ENCODE assay signal across 8 mouse cellular contexts in the genomic region with DNA sequence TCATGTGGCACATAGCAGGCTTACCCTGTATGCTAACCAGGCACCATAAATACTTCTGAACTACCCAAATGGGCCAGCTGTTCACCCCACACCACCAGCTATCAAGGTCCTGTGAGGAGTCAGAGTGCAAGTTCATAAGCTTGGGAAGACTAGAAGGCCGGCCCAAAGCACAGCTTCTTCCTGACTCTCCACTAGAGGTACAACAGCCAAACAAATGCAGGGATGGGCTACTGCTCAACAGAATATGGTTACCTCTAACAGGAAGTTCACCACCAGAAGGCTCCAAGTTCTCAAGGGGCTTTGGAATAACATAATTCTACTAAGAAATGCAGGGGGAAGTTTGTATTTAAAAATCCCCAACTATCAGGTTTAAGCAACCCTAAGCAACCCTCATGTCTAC. TPM values are rescaled to one million over a fixed set of nuclear protein-coding genes. Genes with fewer than 3 reads are reported as not detected.
A peak's percentile ranks its signal among the peaks of the same experiment; 100 is the strongest.
DNase-seq lines count a peak whose midpoint lies in the region; ATAC-seq and TF ChIP-seq lines count a peak whose summit lies in the region.

No protein-coding gene starts in this region.

- peak overlapping the region; percentile 97 for H3K4me3 ChIP-seq in kidney, postnatal 0 days (replicated peaks; ENCODE audit: low read depth, low read length)
- H3K4me3 ChIP-seq in bone marrow, adult 2 months (replicated peaks; ENCODE audit: control insufficient read depth, low read depth, low read length) = peak overlapping the region; percentile 88
- peak overlapping the region; percentile 100 for H3K4me3 ChIP-seq in hindbrain, embryonic 15.5 days
- H3K4me3 ChIP-seq in myocyte = peak overlapping the region; percentile 67

- H3K9ac ChIP-seq in kidney, postnatal 0 days (ENCODE audit: low read depth, low read length) = peak overlapping the region; percentile 99
- H3K9ac ChIP-seq in hindbrain, embryonic 15.5 days = peak overlapping the region; percentile 99

- 3% methylated on average over 1 of the region's 1 CpGs for WGBS in kidney, postnatal 0 days
- WGBS in bone marrow, adult 2 months = 5% methylated on average over 1 of the region's 1 CpGs
- WGBS in hindbrain, embryonic 15.5 days = 32% methylated on average over 1 of the region's 1 CpGs

- no peak for TF ChIP-seq POLR2A in bone marrow, adult 2 months (IDR thresholded peaks at IDR 0.05; ENCODE audit: borderline replicate concordance, control insufficient read depth, low read depth, low read length)
- TF ChIP-seq POLR2A in myocyte (IDR thresholded peaks at IDR 0.05; ENCODE audit: insufficient read length, low read depth) = no peak

- H3ac ChIP-seq in myocyte (ENCODE audit: control insufficient read depth, insufficient read length) = no peak overlapping the region

- peak overlapping the region; percentile 68 for H3K4me2 ChIP-seq in kidney, postnatal 0 days (ENCODE audit: low read length)
- peak overlapping the region; percentile 87 for H3K4me2 ChIP-seq in hindbrain, embryonic 15.5 days
- H3K4me2 ChIP-seq in myocyte (ENCODE audit: low read depth) = peak overlapping the region; percentile 83

- H3K4me1 ChIP-seq in kidney, postnatal 0 days (replicated peaks; ENCODE audit: insufficient read depth, low read length) = peaks cover 20% of the 10 kb centered on the region
- H3K4me1 ChIP-seq in bone marrow, adult 2 months (ENCODE audit: control insufficient read depth, insufficient read depth, low read length) = peaks cover 1% of the 10 kb centered on the region; the same call in 1 of the 2 replicates
- peaks cover 66% of the 10 kb centered on the region for H3K4me1 ChIP-seq in hindbrain, embryonic 15.5 days (replicated peaks)

- no peaks in the 10 kb centered on the region for H3K9me3 ChIP-seq in kidney, postnatal 0 days (replicated peaks; ENCODE audit: low read length)
- no peaks in the 10 kb centered on the region for H3K9me3 ChIP-seq in hindbrain, embryonic 15.5 days

- peaks cover 55% of the 10 kb centered on the region for H3K79me2 ChIP-seq in myocyte (ENCODE audit: control insufficient read depth, insufficient read depth)

- no peak for ATAC-seq in kidney, postnatal 0 days (replicated peaks; ENCODE audit: low FRiP score, low read depth)
- no peak for ATAC-seq in hindbrain, embryonic 15.5 days (ENCODE audit: low FRiP score, low read depth)

- TF ChIP-seq CTCF in kidney, postnatal 0 days (IDR thresholded peaks at IDR 0.05; ENCODE audit: low read depth) = 0 out of 2 replicates have a peak, but pooled peaks have one; percentile 1
- no peak for TF ChIP-seq CTCF in bone marrow, adult 2 months (IDR thresholded peaks at IDR 0.05; ENCODE audit: control insufficient read depth, insufficient read depth, low read length)

- peak; percentile 28 for DNase-seq in kidney, postnatal 0 days (ENCODE audit: low spot score)
- no peak for DNase-seq in kidney, adult 18-20 months
- no peak for DNase-seq in right cerebral cortex, adult 2 months (ENCODE audit: low spot score in 2 of 2)
- no peak for DNase-seq in left cerebral cortex, adult 8-10 months (ENCODE audit: low spot score in 2 of 2)
- no peak for DNase-seq in thymus, adult 18-20 months

- H3K27ac ChIP-seq in kidney, postnatal 0 days = no peak overlapping the region
- no peak overlapping the region; the same call in 1 of the 2 replicates for H3K27ac ChIP-seq in bone marrow, adult 2 months (ENCODE audit: control insufficient read depth, insufficient read depth, low read depth, low read length, poor library complexity)
- H3K27ac ChIP-seq in hindbrain, embryonic 15.5 days (replicated peaks) = peak overlapping the region; percentile 96; the same call in 1 of the 2 replicates

- H3K36me3 ChIP-seq in kidney, postnatal 0 days (ENCODE audit: insufficient read depth, low read length) = peaks cover 11% of the 10 kb centered on the region; the same call in 1 of the 2 replicates
- H3K36me3 ChIP-seq in hindbrain, embryonic 15.5 days = peaks cover 10% of the 10 kb centered on the region; the same call in 1 of the 2 replicates
- H3K36me3 ChIP-seq in myocyte (ENCODE audit: control insufficient read depth, insufficient read depth) = peaks cover 4% of the 10 kb centered on the region

- H3K27me3 ChIP-seq in kidney, postnatal 0 days (ENCODE audit: insufficient read depth, low read length) = no peaks in the 10 kb centered on the region
- no peaks in the 10 kb centered on the region for H3K27me3 ChIP-seq in hindbrain, embryonic 15.5 days
- no peaks in the 10 kb centered on the region for H3K27me3 ChIP-seq in myocyte (ENCODE audit: control insufficient read depth, insufficient read depth, insufficient read length)

TF ChIP-seq in myocyte, 11 proteins besides CTCF, POLR2A, EP300 and RAD21:
- no peak for TF ChIP-seq TCF12 (IDR thresholded peaks at IDR 0.05; ENCODE audit: insufficient read depth, poor library complexity, severe bottlenecking)
- no peak for TF ChIP-seq USF1 (IDR thresholded peaks at IDR 0.05; ENCODE audit: low read depth)
- TF ChIP-seq SRF (IDR thresholded peaks at IDR 0.05; ENCODE audit: control insufficient read depth, insufficient read length, low read depth) = no peak
- TF ChIP-seq MYOD1 (IDR thresholded peaks at IDR 0.05; ENCODE audit: control insufficient read depth in 1 of 3, insufficient read length in 2 of 3, low read depth in 2 of 3) = peak in 1 of 3 experiments; percentile 30
- peak in 2 of 3 experiments; percentile 29 to 38 for TF ChIP-seq MYOG (IDR thresholded peaks at IDR 0.05; ENCODE audit: control insufficient read depth in 1 of 3, insufficient read depth in 1 of 3, insufficient read length in 2 of 3, low read depth in 2 of 3)
- no peak for TF ChIP-seq TCF3 (IDR thresholded peaks at IDR 0.05; ENCODE audit: insufficient read length, low read depth)
TF ChIP-seq in myocyte: peak in this region for 2.

RNA-seq across cellular contexts. Expression of a gene that starts 1.6 kb away (rescaled TPM):
- 102 and 106 TPM in 2 replicates for polyA plus RNA-seq in kidney, postnatal 0 days (2015; fragmentation: Nextera tagmentation; extraction: Ambion mirVana)
- polyA plus RNA-seq in bone marrow, adult 2 months (2011; ENCODE audit: insufficient read depth, insufficient read length, low replicate concordance, missing spikeins) = 35.6 and 58.3 TPM in 2 replicates
- polyA plus RNA-seq in hindbrain, embryonic 15.5 days (2015; fragmentation: Nextera tagmentation; extraction: Ambion mirVana) = 147 and 149 TPM in 2 replicates
- polyA plus RNA-seq in myocyte (2012; fragmentation: generic; extraction: Trizol) = 79.5 TPM
- 100 to 1,000 TPM; 112 to 116 (median 113) TPM for total RNA-seq in left cerebral cortex, adult 8-10 months (2022)

RNA-seq across cellular contexts. Expression of a gene that starts 41.2 kb away (rescaled TPM):
- polyA plus RNA-seq in kidney, postnatal 0 days (2015; fragmentation: Nextera tagmentation; extraction: Ambion mirVana) = 10.0 and 10.2 TPM in 2 replicates
- 14.3 and 50.1 TPM in 2 replicates for polyA plus RNA-seq in bone marrow, adult 2 months (2011; ENCODE audit: insufficient read depth, insufficient read length, low replicate concordance, missing spikeins)
- polyA plus RNA-seq in hindbrain, embryonic 15.5 days (2015; fragmentation: Nextera tagmentation; extraction: Ambion mirVana) = 10.4 and 10.9 TPM in 2 replicates
- 9.7 TPM for polyA plus RNA-seq in myocyte (2012; fragmentation: generic; extraction: Trizol)
- total RNA-seq in left cerebral cortex, adult 8-10 months (2022) = 1 to 10 TPM; 3.9 to 9.3 (median 7.8) TPM

RNA-seq across cellular contexts. Expression of a gene that starts 49.7 kb away (rescaled TPM):
- polyA plus RNA-seq in kidney, postnatal 0 days (2015; fragmentation: Nextera tagmentation; extraction: Ambion mirVana) = 0.16 and 0.23 TPM in 2 replicates
- 1.7 and 3.6 TPM in 2 replicates for polyA plus RNA-seq in bone marrow, adult 2 months (2011; ENCODE audit: insufficient read depth, insufficient read length, low replicate concordance, missing spikeins)
- not detected in 2 replicates for polyA plus RNA-seq in hindbrain, embryonic 15.5 days (2015; fragmentation: Nextera tagmentation; extraction: Ambion mirVana)
- 0.35 TPM for polyA plus RNA-seq in myocyte (2012; fragmentation: generic; extraction: Trizol)
- 1 to 10 TPM; 1.3 to 2.7 (median 1.4) TPM for total RNA-seq in left cerebral cortex, adult 8-10 months (2022)

RNA-seq across cellular contexts. Expression of a gene that starts 56.9 kb away (rescaled TPM):
- polyA plus RNA-seq in kidney, postnatal 0 days (2015; fragmentation: Nextera tagmentation; extraction: Ambion mirVana) = 5.5 and 5.7 TPM in 2 replicates
- polyA plus RNA-seq in bone marrow, adult 2 months (2011; ENCODE audit: insufficient read depth, insufficient read length, low replicate concordance, missing spikeins) = 2.7 and 14.6 TPM in 2 replicates
- polyA plus RNA-seq in hindbrain, embryonic 15.5 days (2015; fragmentation: Nextera tagmentation; extraction: Ambion mirVana) = 5.7 and 6.1 TPM in 2 replicates
- polyA plus RNA-seq in myocyte (2012; fragmentation: generic; extraction: Trizol) = 1.8 TPM
- total RNA-seq in left cerebral cortex, adult 8-10 months (2022) = 1 to 10 TPM; 8.4 to 9.8 (median 9.0) TPM
